Mouse (Mus musculus): ENCODE measurements around the gene Cep131.
A peak's percentile ranks its signal among the peaks of the same experiment; 100 is the strongest.

Gene Cep131

GRCm38 (mm10) chr11:120067834-120068233 is 18.8 kb downstream of the Cep131 start:
- no peak overlapping the region for H3K4me3 ChIP-seq (replicated peaks; ENCODE audit: low read length)
- peaks cover 80% of the 10 kb centered on the region for H3K4me1 ChIP-seq (replicated peaks; ENCODE audit: low read depth, low read length)
- H3K9me3 ChIP-seq (ENCODE audit: low read length) = no peaks in the 10 kb centered on the region
- peaks cover 91% of the 10 kb centered on the region for H3K36me3 ChIP-seq (ENCODE audit: insufficient read depth, low read length)
- H3K27me3 ChIP-seq (ENCODE audit: insufficient read depth, low read length) = no peaks in the 10 kb centered on the region
- TF ChIP-seq CTCF (conservative IDR thresholded peaks at IDR 0.05; ENCODE audit: low read length) (peak; percentile 11; the same call in 1 of the 2 replicates), NANOG (IDR thresholded peaks at IDR 0.05; ENCODE audit: borderline replicate concordance, low read length) (no peak), POU5F1 (IDR thresholded peaks at IDR 0.05; ENCODE audit: borderline replicate concordance, low read length) (no peak)

- TF ChIP-seq CTCF (conservative IDR thresholded peaks at IDR 0.05; ENCODE audit: low read length) (peak; percentile 75), POU5F1 (IDR thresholded peaks at IDR 0.05; ENCODE audit: borderline replicate concordance, low read length) (no peak)
- peaks cover 70% of the 10 kb centered on the region for H3K36me3 ChIP-seq (ENCODE audit: insufficient read depth, low read length)
- H3K9me3 ChIP-seq (ENCODE audit: low read length) = no peaks in the 10 kb centered on the region
- peaks cover 64% of the 10 kb centered on the region for H3K4me1 ChIP-seq (replicated peaks; ENCODE audit: low read depth, low read length)
- no peaks in the 10 kb centered on the region for H3K27me3 ChIP-seq (ENCODE audit: insufficient read depth, low read length)
- peak overlapping the region; percentile 50 for H3K4me3 ChIP-seq (replicated peaks; ENCODE audit: low read length)
These were observed 21.3 kb downstream of the Cep131 start for GRCm38 (mm10) chr11:120065291-120065690.

GRCm38 (mm10) chr11:120064668-120065040 is 22.0 kb downstream of the Cep131 start:
- peaks cover 64% of the 10 kb centered on the region for H3K36me3 ChIP-seq (ENCODE audit: insufficient read depth, low read length)
- H3K4me3 ChIP-seq (replicated peaks; ENCODE audit: low read length) = 0 out of 2 replicates have a peak overlapping the region, but pooled peaks have one; percentile 13
- H3K27me3 ChIP-seq (ENCODE audit: insufficient read depth, low read length) = no peaks in the 10 kb centered on the region
- TF ChIP-seq POU5F1 (IDR thresholded peaks at IDR 0.05; ENCODE audit: borderline replicate concordance, low read length) = no peak
- TF ChIP-seq NANOG (IDR thresholded peaks at IDR 0.05; ENCODE audit: borderline replicate concordance, low read length) = no peak
- no peak for TF ChIP-seq CTCF (conservative IDR thresholded peaks at IDR 0.05; ENCODE audit: low read length)
- no peaks in the 10 kb centered on the region for H3K9me3 ChIP-seq (ENCODE audit: low read length)
- peaks cover 59% of the 10 kb centered on the region for H3K4me1 ChIP-seq (replicated peaks; ENCODE audit: low read depth, low read length)

GRCm38 (mm10) chr11:120064006-120064667 is 22.5 kb downstream of the Cep131 start:
- no peaks in the 10 kb centered on the region for H3K27me3 ChIP-seq (ENCODE audit: insufficient read depth, low read length)
- H3K4me1 ChIP-seq (replicated peaks; ENCODE audit: low read depth, low read length) = peaks cover 54% of the 10 kb centered on the region
- peaks cover 59% of the 10 kb centered on the region for H3K36me3 ChIP-seq (ENCODE audit: insufficient read depth, low read length)
- TF ChIP-seq POU5F1 (IDR thresholded peaks at IDR 0.05; ENCODE audit: borderline replicate concordance, low read length) (no peak), CTCF (conservative IDR thresholded peaks at IDR 0.05; ENCODE audit: low read length) (no peak), NANOG (IDR thresholded peaks at IDR 0.05; ENCODE audit: borderline replicate concordance, low read length) (no peak)
- no peak overlapping the region for H3K4me3 ChIP-seq (replicated peaks; ENCODE audit: low read length)
- no peaks in the 10 kb centered on the region for H3K9me3 ChIP-seq (ENCODE audit: low read length)

- no peaks in the 10 kb centered on the region for H3K27me3 ChIP-seq (ENCODE audit: insufficient read depth, low read length)
- no peak for TF ChIP-seq NANOG (IDR thresholded peaks at IDR 0.05; ENCODE audit: borderline replicate concordance, low read length)
- no peak for TF ChIP-seq CTCF (conservative IDR thresholded peaks at IDR 0.05; ENCODE audit: low read length)
- no peak for TF ChIP-seq POU5F1 (IDR thresholded peaks at IDR 0.05; ENCODE audit: borderline replicate concordance, low read length)
- H3K36me3 ChIP-seq (ENCODE audit: insufficient read depth, low read length) = peaks cover 52% of the 10 kb centered on the region
- H3K4me1 ChIP-seq (replicated peaks; ENCODE audit: low read depth, low read length) = peaks cover 46% of the 10 kb centered on the region
- H3K4me3 ChIP-seq (replicated peaks; ENCODE audit: low read length) = no peak overlapping the region
- H3K9me3 ChIP-seq (ENCODE audit: low read length) = no peaks in the 10 kb centered on the region
These were observed 23.3 kb downstream of the Cep131 start for GRCm38 (mm10) chr11:120063326-120063725.

- peaks cover 24% of the 10 kb centered on the region for H3K4me1 ChIP-seq (replicated peaks; ENCODE audit: low read depth, low read length)
- TF ChIP-seq POU5F1 (IDR thresholded peaks at IDR 0.05; ENCODE audit: borderline replicate concordance, low read length) = no peak
- no peak for TF ChIP-seq CTCF (conservative IDR thresholded peaks at IDR 0.05; ENCODE audit: low read length)
- no peak for TF ChIP-seq NANOG (IDR thresholded peaks at IDR 0.05; ENCODE audit: borderline replicate concordance, low read length)
These were observed 26.0 kb downstream of the Cep131 start for GRCm38 (mm10) chr11:120060634-120061033.

GRCm38 (mm10) chr11:120055953-120056732 is 30.5 kb downstream of the Cep131 start:
- TF ChIP-seq NANOG (IDR thresholded peaks at IDR 0.05; ENCODE audit: borderline replicate concordance, low read length) (no peak), CTCF (conservative IDR thresholded peaks at IDR 0.05; ENCODE audit: low read length) (no peak), POU5F1 (IDR thresholded peaks at IDR 0.05; ENCODE audit: borderline replicate concordance, low read length) (no peak)
- H3K36me3 ChIP-seq (ENCODE audit: insufficient read depth, low read length) = no peaks in the 10 kb centered on the region
- no peaks in the 10 kb centered on the region for H3K9me3 ChIP-seq (ENCODE audit: low read length)
- no peak overlapping the region for H3K4me3 ChIP-seq (replicated peaks; ENCODE audit: low read length)
- H3K4me1 ChIP-seq (replicated peaks; ENCODE audit: low read depth, low read length) = peaks cover 18% of the 10 kb centered on the region
- no peaks in the 10 kb centered on the region for H3K27me3 ChIP-seq (ENCODE audit: insufficient read depth, low read length)

More at GRCm38 (mm10) chr11:120060634-120061033, 26.0 kb downstream of the Cep131 start:
- no peaks in the 10 kb centered on the region for H3K27me3 ChIP-seq (ENCODE audit: insufficient read depth, low read length)
- H3K9me3 ChIP-seq (ENCODE audit: low read length) = no peaks in the 10 kb centered on the region
- peaks cover 27% of the 10 kb centered on the region for H3K36me3 ChIP-seq (ENCODE audit: insufficient read depth, low read length)
- no peak overlapping the region for H3K4me3 ChIP-seq (replicated peaks; ENCODE audit: low read length)

- H3K36me3 ChIP-seq (ENCODE audit: insufficient read depth, low read length) = no peaks in the 10 kb centered on the region
- peaks cover 12% of the 10 kb centered on the region for H3K4me1 ChIP-seq (replicated peaks; ENCODE audit: low read depth, low read length)
- peaks cover 11% of the 10 kb centered on the region for H3K27me3 ChIP-seq (ENCODE audit: insufficient read depth, low read length)
- no peak overlapping the region for H3K4me3 ChIP-seq (replicated peaks; ENCODE audit: low read length)
- TF ChIP-seq NANOG (IDR thresholded peaks at IDR 0.05; ENCODE audit: borderline replicate concordance, low read length) (no peak), POU5F1 (IDR thresholded peaks at IDR 0.05; ENCODE audit: borderline replicate concordance, low read length) (no peak), CTCF (conservative IDR thresholded peaks at IDR 0.05; ENCODE audit: low read length) (no peak)
- no peaks in the 10 kb centered on the region for H3K9me3 ChIP-seq (ENCODE audit: low read length)
These were observed 32.8 kb downstream of the Cep131 start for GRCm38 (mm10) chr11:120053846-120054245.
